Mouse (Mus musculus): ENCODE data around the gene Dmp1.

The Dmp1 gene

GRCm38 (mm10) chr5:104261908-104262461 is 59.6 kb downstream of the Dmp1 start:
- intact Hi-C loops (cut with DNase I): no loop called here

GRCm38 (mm10) chr5:104263014-104263776 is 60.8 kb downstream of the Dmp1 start:
- intact Hi-C loops (cut with DNase I): no loop called here
